Mouse (Mus musculus) kidney, embryonic 14.5 days (tissue): ENCODE measurements around the gene AU018091. TPM values are rescaled to one million over a fixed set of nuclear protein-coding genes. Genes with fewer than 3 reads are reported as not detected.

Experiments
- ATAC-seq: fragments of 200-750 bp; cut with Nextera tagmentation; 2 replicates; pipeline ENCODE4 v1.8.0; 2017; ENCODE audit warnings: moderate number of reproducible peaks, mild to moderate bottlenecking, moderate TSS enrichment, moderate library complexity; ENCODE audit not compliant: low FRiP score, low TSS enrichment
- H3K27ac ChIP-seq: fragments of 300-500 bp; sonication (generic); 2 replicates; pipeline ENCODE4 v1.5.1; 2014; ENCODE audit warnings: low read depth, mild to moderate bottlenecking, low read length, moderate library complexity, mixed read lengths
- H3K27me3 ChIP-seq: fragments of 300-500 bp; sonication (generic); 2 replicates; pipeline ENCODE4 v1.6.1; 2014; ENCODE audit warnings: mild to moderate bottlenecking, low read length; ENCODE audit not compliant: control insufficient read depth, insufficient read depth
- H3K36me3 ChIP-seq: fragments of 300-500 bp; sonication (generic); 2 replicates; pipeline ENCODE4 v1.6.1; 2014; ENCODE audit warnings: low read length, mixed read lengths; ENCODE audit not compliant: control insufficient read depth, insufficient read depth
- H3K4me1 ChIP-seq: fragments of 300-500 bp; sonication (generic); 2 replicates; pipeline ENCODE4 v1.6.1; 2014; ENCODE audit warnings: low read length, mixed read lengths; ENCODE audit not compliant: control insufficient read depth, insufficient read depth
- H3K4me2 ChIP-seq: fragments of 300-500 bp; sonication (generic); replicated peaks from 2 replicates; pipeline ENCODE4 v1.6.1; 2014; ENCODE audit warnings: low read depth, mild to moderate bottlenecking, low read length
- H3K4me3 ChIP-seq: fragments of 300-500 bp; sonication (generic); 2 replicates; pipeline ENCODE4 v1.5.1; 2014; ENCODE audit warnings: mild to moderate bottlenecking, low read length
- H3K9ac ChIP-seq: fragments of 300-500 bp; sonication (generic); 2 replicates; pipeline ENCODE4 v1.6.1; 2014; ENCODE audit warnings: low read depth, mild to moderate bottlenecking, low read length, moderate library complexity
- H3K9me3 ChIP-seq: fragments of 300-500 bp; sonication (generic); 2 replicates; pipeline ENCODE4 v1.6.1; 2016; ENCODE audit warnings: low read length; ENCODE audit not compliant: control insufficient read depth
- WGBS: fragments of 180-500 bp; shearing (Covaris S2); extraction: QIAGEN DNeasy Blood & Tissue Kit; methylation state at CpG from one replicate; pipeline ENCODE4 v1.1.7; 2014; 5-methylcytosine and 5-hydroxymethylcytosine counted together
- polyA plus RNA-seq: library from polyadenylated mRNA; unstranded; fragments of >200 nt; fragmentation: Nextera tagmentation; extraction: Ambion mirVana; gene quantifications from 2 replicates; pipeline ENCODE4 v1.2.1, GENCODE M21; 2014

AU018091 gene
- polyA plus RNA-seq = not detected in 2 replicates

- Histone ChIP-seq H3K27me3 (no peaks in the 10 kb centered on the region), H3K9me3 (no peaks in the 10 kb centered on the region), H3K27ac (no peak within 1 kb of the TSS), H3K9ac (no peak within 1 kb of the TSS), H3K4me1 (no peaks in the 10 kb centered on the region), H3K36me3 (no peaks in the 10 kb centered on the region), H3K4me3 (no peak within 1 kb of the TSS), H3K4me2 (no peak within 1 kb of the TSS)
- 82% methylated on average over 3 of the region's 3 CpGs for WGBS
- no peak for ATAC-seq
These were observed at the start of gene AU018091 for GRCm38 (mm10) chr7:3168925-3169324. AU018091 (minus strand) TSS chr7:3169203.

- peaks cover 26% of the 10 kb centered on the region for H3K27me3 ChIP-seq
- H3K9me3 ChIP-seq = no peaks in the 10 kb centered on the region
- no peaks in the 10 kb centered on the region for H3K4me1 ChIP-seq
- H3K27ac ChIP-seq = no peak overlapping the region
- no peak overlapping the region for H3K4me3 ChIP-seq
- no peak for ATAC-seq
- H3K4me2 ChIP-seq = no peak overlapping the region
- 20% methylated on average over 10 of the region's 10 CpGs for WGBS
- H3K9ac ChIP-seq = no peak overlapping the region
- no peaks in the 10 kb centered on the region for H3K36me3 ChIP-seq
These were observed 48.6 kb upstream of the AU018091 start for GRCm38 (mm10) chr7:3217546-3218056.

- H3K4me3 ChIP-seq = no peak overlapping the region
- ATAC-seq = no peak
- H3K36me3 ChIP-seq = no peaks in the 10 kb centered on the region
- peaks cover 26% of the 10 kb centered on the region for H3K27me3 ChIP-seq
- no peaks in the 10 kb centered on the region for H3K4me1 ChIP-seq
- H3K9ac ChIP-seq = no peak overlapping the region
- H3K4me2 ChIP-seq = no peak overlapping the region
- H3K27ac ChIP-seq = no peak overlapping the region
- H3K9me3 ChIP-seq = no peaks in the 10 kb centered on the region
- 61% methylated on average over 3 of the region's 3 CpGs for WGBS
These were observed 47.3 kb upstream of the AU018091 start for GRCm38 (mm10) chr7:3216331-3216730.

- no peak overlapping the region for H3K9ac ChIP-seq
- H3K36me3 ChIP-seq = no peaks in the 10 kb centered on the region
- no peaks in the 10 kb centered on the region for H3K9me3 ChIP-seq
- no peaks in the 10 kb centered on the region for H3K4me1 ChIP-seq
- H3K27ac ChIP-seq = no peak overlapping the region
- peaks cover 12% of the 10 kb centered on the region; the same call in 1 of the 2 replicates for H3K27me3 ChIP-seq
- H3K4me2 ChIP-seq = no peak overlapping the region
- no peak overlapping the region for H3K4me3 ChIP-seq
- no peak for ATAC-seq
- WGBS = 9% methylated on average over 3 of the region's 3 CpGs
These were observed 44.6 kb upstream of the AU018091 start for GRCm38 (mm10) chr7:3213557-3213956.

- no peaks in the 10 kb centered on the region for H3K9me3 ChIP-seq
- H3K4me1 ChIP-seq = no peaks in the 10 kb centered on the region
- no peak for ATAC-seq
- H3K4me2 ChIP-seq = no peak overlapping the region
- H3K36me3 ChIP-seq = no peaks in the 10 kb centered on the region
- H3K9ac ChIP-seq = no peak overlapping the region
- WGBS = 38% methylated on average over 1 of the region's 1 CpGs
- no peak overlapping the region for H3K27ac ChIP-seq
- H3K4me3 ChIP-seq = no peak overlapping the region
- H3K27me3 ChIP-seq = peaks cover 8% of the 10 kb centered on the region; the same call in 1 of the 2 replicates
These were observed 44.2 kb upstream of the AU018091 start for GRCm38 (mm10) chr7:3213156-3213555.

- ATAC-seq = no peak
- WGBS = 64% methylated on average over 12 of the region's 12 CpGs
- Histone ChIP-seq H3K4me2 (no peak overlapping the region), H3K4me3 (no peak overlapping the region), H3K27me3 (no peaks in the 10 kb centered on the region), H3K27ac (no peak overlapping the region), H3K9me3 (no peaks in the 10 kb centered on the region), H3K4me1 (no peaks in the 10 kb centered on the region), H3K36me3 (no peaks in the 10 kb centered on the region), H3K9ac (no peak overlapping the region)
These were observed 43.2 kb upstream of the AU018091 start for GRCm38 (mm10) chr7:3212002-3212790.

GRCm38 (mm10) chr7:3211518-3211917 is 42.5 kb upstream of the AU018091 start:
- no peak for ATAC-seq
- Histone ChIP-seq H3K36me3 (no peaks in the 10 kb centered on the region), H3K27ac (no peak overlapping the region), H3K9me3 (no peaks in the 10 kb centered on the region), H3K4me1 (no peaks in the 10 kb centered on the region), H3K4me2 (no peak overlapping the region), H3K9ac (no peak overlapping the region), H3K4me3 (no peak overlapping the region), H3K27me3 (no peaks in the 10 kb centered on the region; the same call in 1 of the 2 replicates)
- 81% methylated on average over 8 of the region's 8 CpGs for WGBS

GRCm38 (mm10) chr7:3210605-3211004 is 41.6 kb upstream of the AU018091 start:
- ATAC-seq = no peak
- no peak overlapping the region for H3K9ac ChIP-seq
- no peaks in the 10 kb centered on the region for H3K36me3 ChIP-seq
- no peaks in the 10 kb centered on the region for H3K9me3 ChIP-seq
- H3K4me1 ChIP-seq = no peaks in the 10 kb centered on the region
- H3K27ac ChIP-seq = no peak overlapping the region
- no peaks in the 10 kb centered on the region; the same call in 1 of the 2 replicates for H3K27me3 ChIP-seq
- no peak overlapping the region for H3K4me3 ChIP-seq
- WGBS = 37% methylated on average over 6 of the region's 6 CpGs
- no peak overlapping the region for H3K4me2 ChIP-seq

- no peak overlapping the region for H3K4me2 ChIP-seq
- H3K36me3 ChIP-seq = no peaks in the 10 kb centered on the region
- no peaks in the 10 kb centered on the region for H3K9me3 ChIP-seq
- no peak for ATAC-seq
- 27% methylated on average over 4 of the region's 4 CpGs for WGBS
- H3K4me1 ChIP-seq = no peaks in the 10 kb centered on the region
- no peaks in the 10 kb centered on the region; the same call in 1 of the 2 replicates for H3K27me3 ChIP-seq
- H3K27ac ChIP-seq = no peak overlapping the region
- H3K9ac ChIP-seq = no peak overlapping the region
- no peak overlapping the region for H3K4me3 ChIP-seq
These were observed 37.5 kb upstream of the AU018091 start for GRCm38 (mm10) chr7:3206520-3206919.
